Mouse (Mus musculus): ENCODE data around the gene Grin2b. TPM values are rescaled to one million over a fixed set of nuclear protein-coding genes. Genes with fewer than 3 reads are reported as not detected.

The Grin2b gene
- polyA plus RNA-seq, 1 experiment: not detected

- Histone ChIP-seq H3K27me3 (ENCODE audit: control insufficient read depth, insufficient read depth, insufficient read length) (no peaks in the 10 kb centered on the region), H3K36me3 (ENCODE audit: control insufficient read depth, insufficient read depth) (no peaks in the 10 kb centered on the region), H3ac (ENCODE audit: control insufficient read depth, insufficient read length) (no peak overlapping the region), H3K79me2 (ENCODE audit: control insufficient read depth, insufficient read depth) (no peaks in the 10 kb centered on the region), H3K4me3 (no peak overlapping the region), H3K4me2 (ENCODE audit: low read depth) (no peak overlapping the region)
- TF ChIP-seq CEBPB (IDR thresholded peaks at IDR 0.05; ENCODE audit: insufficient read depth, poor library complexity, severe bottlenecking): no peak
- TF ChIP-seq POLR2A (IDR thresholded peaks at IDR 0.05; ENCODE audit: insufficient read length, low read depth): no peak
- TF ChIP-seq E2F4 (IDR thresholded peaks at IDR 0.05; ENCODE audit: insufficient read depth): no peak
These were observed 33.3 kb downstream of the Grin2b start for GRCm38 (mm10) chr6:136139967-136140366.

GRCm38 (mm10) chr6:136130456-136130855 is 42.9 kb downstream of the Grin2b start:
- no peak for TF ChIP-seq CEBPB (IDR thresholded peaks at IDR 0.05; ENCODE audit: insufficient read depth, poor library complexity, severe bottlenecking)
- TF ChIP-seq MYOG (IDR thresholded peaks at IDR 0.05; ENCODE audit: control insufficient read depth in 1 of 3, insufficient read depth in 1 of 3, insufficient read length in 2 of 3, low read depth in 2 of 3): peak in 1 of 3 experiments; percentile 3
- TF ChIP-seq MYOD1 (IDR thresholded peaks at IDR 0.05; ENCODE audit: control insufficient read depth in 1 of 3, insufficient read length in 2 of 3, low read depth in 2 of 3): peak in 1 of 3 experiments; percentile 33
- no peaks in the 10 kb centered on the region for H3K36me3 ChIP-seq (ENCODE audit: control insufficient read depth, insufficient read depth)
- H3ac ChIP-seq (ENCODE audit: control insufficient read depth, insufficient read length): no peak overlapping the region
- H3K27me3 ChIP-seq (ENCODE audit: control insufficient read depth, insufficient read depth, insufficient read length): no peaks in the 10 kb centered on the region
- H3K79me2 ChIP-seq (ENCODE audit: control insufficient read depth, insufficient read depth): no peaks in the 10 kb centered on the region
- no peak overlapping the region for H3K4me3 ChIP-seq
- H3K4me2 ChIP-seq (ENCODE audit: low read depth): no peak overlapping the region

GRCm38 (mm10) chr6:136122593-136122992 is 50.7 kb downstream of the Grin2b start:
- Histone ChIP-seq H3K4me3 (no peak overlapping the region), H3K27me3 (ENCODE audit: control insufficient read depth, insufficient read depth, insufficient read length) (no peaks in the 10 kb centered on the region), H3K79me2 (ENCODE audit: control insufficient read depth, insufficient read depth) (no peaks in the 10 kb centered on the region), H3ac (ENCODE audit: control insufficient read depth, insufficient read length) (no peak overlapping the region), H3K4me2 (ENCODE audit: low read depth) (no peak overlapping the region), H3K36me3 (ENCODE audit: control insufficient read depth, insufficient read depth) (no peaks in the 10 kb centered on the region)
- TF ChIP-seq POLR2A (IDR thresholded peaks at IDR 0.05; ENCODE audit: insufficient read length, low read depth): no peak
- no peak for TF ChIP-seq E2F4 (IDR thresholded peaks at IDR 0.05; ENCODE audit: insufficient read depth)
- TF ChIP-seq REST (IDR thresholded peaks at IDR 0.05; ENCODE audit: insufficient read depth, insufficient read length): no peak
- no peak for TF ChIP-seq TCF3 (IDR thresholded peaks at IDR 0.05; ENCODE audit: insufficient read length, low read depth)
- TF ChIP-seq MYOD1 (IDR thresholded peaks at IDR 0.05; ENCODE audit: control insufficient read depth in 1 of 3, insufficient read length in 2 of 3, low read depth in 2 of 3): no peak
- TF ChIP-seq SRF (IDR thresholded peaks at IDR 0.05; ENCODE audit: control insufficient read depth, insufficient read length, low read depth): no peak
- no peak for TF ChIP-seq MYOG (IDR thresholded peaks at IDR 0.05; ENCODE audit: control insufficient read depth in 1 of 3, insufficient read depth in 1 of 3, insufficient read length in 2 of 3, low read depth in 2 of 3)
- TF ChIP-seq TCF12 (IDR thresholded peaks at IDR 0.05; ENCODE audit: insufficient read depth, poor library complexity, severe bottlenecking): no peak
- no peak for TF ChIP-seq CEBPB (IDR thresholded peaks at IDR 0.05; ENCODE audit: insufficient read depth, poor library complexity, severe bottlenecking)
- no peak for TF ChIP-seq USF1 (IDR thresholded peaks at IDR 0.05; ENCODE audit: low read depth)
- TF ChIP-seq POLR2AphosphoS2 (IDR thresholded peaks at IDR 0.05; ENCODE audit: insufficient read length, low read depth): no peak
- TF ChIP-seq MAX (IDR thresholded peaks at IDR 0.05; ENCODE audit: low read depth): no peak

- Histone ChIP-seq H3K4me2 (ENCODE audit: low read depth) (no peak overlapping the region), H3K4me3 (no peak overlapping the region), H3K27me3 (ENCODE audit: control insufficient read depth, insufficient read depth, insufficient read length) (no peaks in the 10 kb centered on the region), H3K36me3 (ENCODE audit: control insufficient read depth, insufficient read depth) (no peaks in the 10 kb centered on the region), H3ac (ENCODE audit: control insufficient read depth, insufficient read length) (no peak overlapping the region), H3K79me2 (ENCODE audit: control insufficient read depth, insufficient read depth) (no peaks in the 10 kb centered on the region)
- TF ChIP-seq MYOG (IDR thresholded peaks at IDR 0.05; ENCODE audit: control insufficient read depth in 1 of 3, insufficient read depth in 1 of 3, insufficient read length in 2 of 3, low read depth in 2 of 3) (no peak), TCF12 (IDR thresholded peaks at IDR 0.05; ENCODE audit: insufficient read depth, poor library complexity, severe bottlenecking) (no peak), CEBPB (IDR thresholded peaks at IDR 0.05; ENCODE audit: insufficient read depth, poor library complexity, severe bottlenecking) (no peak), MAX (IDR thresholded peaks at IDR 0.05; ENCODE audit: low read depth) (no peak), USF1 (IDR thresholded peaks at IDR 0.05; ENCODE audit: low read depth) (no peak), E2F4 (IDR thresholded peaks at IDR 0.05; ENCODE audit: insufficient read depth) (no peak)
These were observed 55.9 kb downstream of the Grin2b start for GRCm38 (mm10) chr6:136117390-136117789.

- TF ChIP-seq TCF12 (IDR thresholded peaks at IDR 0.05; ENCODE audit: insufficient read depth, poor library complexity, severe bottlenecking) (no peak), REST (IDR thresholded peaks at IDR 0.05; ENCODE audit: insufficient read depth, insufficient read length) (no peak), USF1 (IDR thresholded peaks at IDR 0.05; ENCODE audit: low read depth) (no peak), MAX (IDR thresholded peaks at IDR 0.05; ENCODE audit: low read depth) (no peak), CEBPB (IDR thresholded peaks at IDR 0.05; ENCODE audit: insufficient read depth, poor library complexity, severe bottlenecking) (no peak), MYOD1 (IDR thresholded peaks at IDR 0.05; ENCODE audit: control insufficient read depth in 1 of 3, insufficient read length in 2 of 3, low read depth in 2 of 3) (no peak), POLR2AphosphoS2 (IDR thresholded peaks at IDR 0.05; ENCODE audit: insufficient read length, low read depth) (no peak), E2F4 (IDR thresholded peaks at IDR 0.05; ENCODE audit: insufficient read depth) (no peak), TCF3 (IDR thresholded peaks at IDR 0.05; ENCODE audit: insufficient read length, low read depth) (no peak), POLR2A (IDR thresholded peaks at IDR 0.05; ENCODE audit: insufficient read length, low read depth) (no peak), MYOG (IDR thresholded peaks at IDR 0.05; ENCODE audit: control insufficient read depth in 1 of 3, insufficient read depth in 1 of 3, insufficient read length in 2 of 3, low read depth in 2 of 3) (no peak), SRF (IDR thresholded peaks at IDR 0.05; ENCODE audit: control insufficient read depth, insufficient read length, low read depth) (no peak)
- H3K36me3 ChIP-seq (ENCODE audit: control insufficient read depth, insufficient read depth): no peaks in the 10 kb centered on the region
- H3K4me2 ChIP-seq (ENCODE audit: low read depth): no peak overlapping the region
- H3K27me3 ChIP-seq (ENCODE audit: control insufficient read depth, insufficient read depth, insufficient read length): no peaks in the 10 kb centered on the region
- no peak overlapping the region for H3K4me3 ChIP-seq
- no peak overlapping the region for H3ac ChIP-seq (ENCODE audit: control insufficient read depth, insufficient read length)
- H3K79me2 ChIP-seq (ENCODE audit: control insufficient read depth, insufficient read depth): no peaks in the 10 kb centered on the region
These were observed 59.5 kb downstream of the Grin2b start for GRCm38 (mm10) chr6:136113639-136114410.
